Mouse (Mus musculus): ENCODE measurements around the gene Nt5c3. TPM values are rescaled to one million over a fixed set of nuclear protein-coding genes. Genes with fewer than 3 reads are reported as not detected.

Nt5c3 gene
- 67.2 and 75.4 TPM in 2 replicates for polyA plus RNA-seq (2014; fragmentation: Nextera tagmentation; extraction: Ambion mirVana)

DNA sequence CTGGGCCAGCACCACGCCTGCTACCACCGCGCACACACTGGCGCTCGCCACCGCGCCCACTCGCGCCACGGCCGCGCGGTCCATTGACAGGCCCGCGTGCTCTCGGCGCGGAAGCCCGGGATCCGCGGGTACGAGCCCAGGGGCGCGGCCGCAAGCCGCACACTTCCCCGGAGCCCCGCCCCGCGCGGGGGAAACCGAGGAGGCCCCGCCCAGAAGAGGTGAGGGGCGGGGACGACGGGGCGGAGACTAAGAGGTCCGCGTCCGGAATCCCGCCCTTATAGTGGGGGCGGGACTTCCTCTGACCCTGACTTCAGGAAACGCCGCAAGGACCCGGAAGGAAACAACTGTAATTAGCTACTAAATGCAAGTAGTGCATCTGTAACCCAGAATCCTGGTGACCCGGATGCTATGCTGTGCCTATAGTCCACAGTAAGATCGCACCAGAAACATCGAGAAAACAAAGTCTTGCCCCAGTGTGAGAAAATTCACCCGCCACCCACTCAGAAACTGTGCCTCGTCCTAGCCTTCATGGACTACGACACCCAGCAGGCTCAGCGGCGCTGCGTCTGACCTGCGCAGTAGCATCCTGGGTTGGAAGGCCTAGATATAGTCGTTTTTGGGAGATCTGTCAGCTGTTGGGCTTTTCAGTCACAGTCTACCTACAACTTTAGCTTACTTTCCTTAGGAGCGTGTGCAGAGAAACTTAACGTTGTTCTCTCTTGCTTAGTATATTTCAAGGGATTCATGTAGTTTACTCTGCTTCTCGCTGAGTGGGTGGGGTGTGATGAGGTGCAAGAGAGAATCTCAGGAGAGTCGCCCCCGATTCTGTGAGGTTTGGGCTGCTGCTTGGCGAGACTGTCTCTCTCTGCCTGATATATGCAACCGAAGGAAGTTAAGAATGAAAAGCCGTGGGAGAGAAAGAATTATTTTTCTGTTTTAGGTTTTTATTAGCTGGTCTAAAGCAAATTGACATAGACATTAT, at the start of gene Nt5c3, which contains the start of gene Vmn1r4:
Gene Nt5c3, minus strand, starts transcription at position 207 of the 982 bp plus-strand sequence.
Gene Vmn1r4, plus strand, starts transcription at position 290 of the 982 bp plus-strand sequence.
- peak; percentile 98 for ATAC-seq (replicated peaks; ENCODE audit: low FRiP score)
- no peaks in the 10 kb centered on the region for H3K36me3 ChIP-seq (ENCODE audit: control insufficient read depth, insufficient read depth, low read length)
- 4% methylated on average over 44 of the region's 64 CpGs for WGBS
- peak within 1 kb of the TSS; percentile 25; the same call in 1 of the 2 replicates for H3K27ac ChIP-seq (ENCODE audit: low read depth, low read length)
- no peaks in the 10 kb centered on the region for H3K27me3 ChIP-seq (ENCODE audit: control insufficient read depth, insufficient read depth, low read length)
- DNase-seq (ENCODE audit: low spot score): peak; percentile 95
- H3K4me3 ChIP-seq (ENCODE audit: low read depth, low read length): peak within 1 kb of the TSS; percentile 54
- H3K4me1 ChIP-seq (replicated peaks; ENCODE audit: control insufficient read depth, insufficient read depth, low read length): no peaks in the 10 kb centered on the region
- peak within 1 kb of the TSS; percentile 51 for H3K4me2 ChIP-seq (ENCODE audit: low read depth, low read length, severe bottlenecking)
- no peaks in the 10 kb centered on the region for H3K9me3 ChIP-seq (ENCODE audit: control insufficient read depth, low read length)
- H3K9ac ChIP-seq (ENCODE audit: low read length): peak within 1 kb of the TSS; percentile 73

DNA sequence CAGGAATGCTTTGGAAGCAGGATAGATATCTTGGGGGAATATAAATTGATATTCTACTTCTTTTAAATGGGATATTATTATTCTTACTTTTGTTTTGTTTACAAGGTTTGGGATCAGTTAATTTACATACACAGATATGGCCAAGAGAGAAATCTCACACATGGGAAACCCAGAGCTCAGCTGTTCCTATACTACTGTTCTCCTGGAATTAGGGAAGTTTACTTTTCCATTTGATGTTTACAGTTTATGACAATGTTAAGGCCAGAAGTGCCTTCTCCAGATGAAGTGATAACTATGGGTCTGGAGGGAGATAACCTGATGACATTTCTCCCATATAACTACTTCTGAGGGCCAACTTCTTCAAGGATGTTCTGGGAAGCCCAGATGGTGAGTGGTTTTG, 46.2 kb upstream of the Nt5c3 start, which contains the start of gene Vmn1r5:
Gene Vmn1r5, plus strand, starts transcription at position 301 of the 400 bp plus-strand sequence.
- no peaks in the 10 kb centered on the region for H3K4me1 ChIP-seq (replicated peaks; ENCODE audit: control insufficient read depth, insufficient read depth, low read length)
- ATAC-seq (replicated peaks; ENCODE audit: low FRiP score) (no peak), DNase-seq (ENCODE audit: low spot score) (no peak)
- no peak within 1 kb of the TSS for H3K4me3 ChIP-seq (ENCODE audit: low read depth, low read length)
- H3K27ac ChIP-seq (ENCODE audit: low read depth, low read length): no peak within 1 kb of the TSS
- H3K4me2 ChIP-seq (ENCODE audit: low read depth, low read length, severe bottlenecking): no peak within 1 kb of the TSS
- H3K9me3 ChIP-seq (ENCODE audit: control insufficient read depth, low read length): no peaks in the 10 kb centered on the region
- H3K36me3 ChIP-seq (ENCODE audit: control insufficient read depth, insufficient read depth, low read length): no peaks in the 10 kb centered on the region
- no peak within 1 kb of the TSS for H3K9ac ChIP-seq (ENCODE audit: low read length)
- no peaks in the 10 kb centered on the region for H3K27me3 ChIP-seq (ENCODE audit: control insufficient read depth, insufficient read depth, low read length)

DNA sequence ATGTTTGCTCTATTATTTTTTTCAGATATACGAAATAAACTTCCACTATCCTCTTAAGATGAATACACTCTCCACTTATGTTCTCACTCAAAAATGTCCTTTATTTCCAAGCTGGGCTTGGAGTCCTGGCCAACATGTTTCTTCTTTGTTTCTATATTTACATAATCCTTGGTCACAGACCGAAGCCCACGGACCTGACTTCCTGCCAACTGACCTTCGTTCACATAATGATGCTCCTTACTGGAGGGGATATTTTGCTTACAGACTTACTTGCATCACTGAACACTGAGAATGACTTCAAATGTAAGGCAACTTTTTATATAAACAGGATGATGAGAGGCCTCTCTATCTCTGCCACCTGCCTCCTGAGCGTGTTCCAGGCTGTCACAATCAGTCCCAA, 32.7 kb upstream of the Nt5c3 start:
- H3K36me3 ChIP-seq (ENCODE audit: control insufficient read depth, insufficient read depth, low read length): no peaks in the 10 kb centered on the region
- DNase-seq (ENCODE audit: low spot score): no peak

DNA sequence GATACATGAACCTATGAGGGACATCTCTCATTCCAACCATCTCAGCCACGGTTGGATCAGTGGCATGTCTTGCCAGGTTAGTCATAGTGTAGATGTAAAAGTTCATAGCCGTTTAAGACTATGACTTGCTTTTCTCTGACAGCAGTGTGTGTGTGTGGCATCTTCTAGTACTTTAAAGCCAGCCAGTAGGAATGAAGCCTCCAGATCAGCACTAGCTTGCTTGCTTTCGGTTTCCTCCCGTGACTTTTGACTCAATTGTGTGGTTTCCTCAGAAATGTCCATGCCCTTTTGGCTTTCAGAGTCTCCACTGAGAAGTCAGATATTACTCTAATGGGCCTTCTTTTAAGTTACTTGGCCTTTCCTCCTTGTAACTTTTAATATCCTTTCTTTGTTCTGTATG, 10.6 kb upstream of the Nt5c3 start:
- Histone ChIP-seq H3K27me3 (ENCODE audit: control insufficient read depth, insufficient read depth, low read length) (no peaks in the 10 kb centered on the region), H3K4me1 (replicated peaks; ENCODE audit: control insufficient read depth, insufficient read depth, low read length) (no peaks in the 10 kb centered on the region), H3K4me2 (ENCODE audit: low read depth, low read length, severe bottlenecking) (no peak overlapping the region), H3K9me3 (ENCODE audit: control insufficient read depth, low read length) (no peaks in the 10 kb centered on the region), H3K27ac (ENCODE audit: low read depth, low read length) (no peak overlapping the region), H3K36me3 (ENCODE audit: control insufficient read depth, insufficient read depth, low read length) (no peaks in the 10 kb centered on the region), H3K9ac (ENCODE audit: low read length) (no peak overlapping the region), H3K4me3 (ENCODE audit: low read depth, low read length) (no peak overlapping the region)
- DNase-seq (ENCODE audit: low spot score): no peak
- 89% methylated on average over 4 of the region's 4 CpGs for WGBS
- no peak for ATAC-seq (replicated peaks; ENCODE audit: low FRiP score)

More for the DNA sequence above, 32.7 kb upstream of the Nt5c3 start:
- Histone ChIP-seq H3K4me1 (replicated peaks; ENCODE audit: control insufficient read depth, insufficient read depth, low read length) (no peaks in the 10 kb centered on the region), H3K9ac (ENCODE audit: low read length) (no peak overlapping the region), H3K9me3 (ENCODE audit: control insufficient read depth, low read length) (no peaks in the 10 kb centered on the region), H3K4me3 (ENCODE audit: low read depth, low read length) (no peak overlapping the region), H3K27me3 (ENCODE audit: control insufficient read depth, insufficient read depth, low read length) (no peaks in the 10 kb centered on the region), H3K4me2 (ENCODE audit: low read depth, low read length, severe bottlenecking) (no peak overlapping the region), H3K27ac (ENCODE audit: low read depth, low read length) (no peak overlapping the region)
- ATAC-seq (replicated peaks; ENCODE audit: low FRiP score): no peak
- 87% methylated on average over 5 of the region's 5 CpGs for WGBS

DNA sequence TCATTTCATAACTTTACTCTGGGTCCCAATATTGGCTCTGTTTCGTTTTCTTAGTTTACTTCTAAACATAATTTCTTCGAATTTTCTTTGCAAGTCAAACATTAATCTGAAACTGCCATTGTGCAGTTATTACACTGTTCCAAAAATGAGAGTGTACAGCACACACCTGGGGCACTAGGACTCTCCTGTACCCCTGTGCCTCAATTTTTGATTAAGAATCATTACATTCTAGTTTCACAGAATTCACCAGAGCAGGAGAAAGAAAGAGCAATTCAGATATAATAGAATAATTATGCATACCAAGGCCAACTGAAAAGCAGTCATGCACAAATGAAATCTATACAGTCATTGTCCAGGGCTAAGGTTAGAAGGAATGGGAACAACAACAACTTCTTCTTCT, 8.7 kb upstream of the Nt5c3 start:
- H3K27ac ChIP-seq (ENCODE audit: low read depth, low read length): no peak overlapping the region
- H3K4me2 ChIP-seq (ENCODE audit: low read depth, low read length, severe bottlenecking): no peak overlapping the region
- DNase-seq (ENCODE audit: low spot score) (no peak), ATAC-seq (replicated peaks; ENCODE audit: low FRiP score) (no peak)
- H3K4me3 ChIP-seq (ENCODE audit: low read depth, low read length): no peak overlapping the region
- WGBS: 79% methylated on average over 2 of the region's 2 CpGs
- no peaks in the 10 kb centered on the region for H3K27me3 ChIP-seq (ENCODE audit: control insufficient read depth, insufficient read depth, low read length)
- no peaks in the 10 kb centered on the region for H3K9me3 ChIP-seq (ENCODE audit: control insufficient read depth, low read length)
- H3K36me3 ChIP-seq (ENCODE audit: control insufficient read depth, insufficient read depth, low read length): no peaks in the 10 kb centered on the region
- no peaks in the 10 kb centered on the region for H3K4me1 ChIP-seq (replicated peaks; ENCODE audit: control insufficient read depth, insufficient read depth, low read length)
- H3K9ac ChIP-seq (ENCODE audit: low read length): no peak overlapping the region

DNA sequence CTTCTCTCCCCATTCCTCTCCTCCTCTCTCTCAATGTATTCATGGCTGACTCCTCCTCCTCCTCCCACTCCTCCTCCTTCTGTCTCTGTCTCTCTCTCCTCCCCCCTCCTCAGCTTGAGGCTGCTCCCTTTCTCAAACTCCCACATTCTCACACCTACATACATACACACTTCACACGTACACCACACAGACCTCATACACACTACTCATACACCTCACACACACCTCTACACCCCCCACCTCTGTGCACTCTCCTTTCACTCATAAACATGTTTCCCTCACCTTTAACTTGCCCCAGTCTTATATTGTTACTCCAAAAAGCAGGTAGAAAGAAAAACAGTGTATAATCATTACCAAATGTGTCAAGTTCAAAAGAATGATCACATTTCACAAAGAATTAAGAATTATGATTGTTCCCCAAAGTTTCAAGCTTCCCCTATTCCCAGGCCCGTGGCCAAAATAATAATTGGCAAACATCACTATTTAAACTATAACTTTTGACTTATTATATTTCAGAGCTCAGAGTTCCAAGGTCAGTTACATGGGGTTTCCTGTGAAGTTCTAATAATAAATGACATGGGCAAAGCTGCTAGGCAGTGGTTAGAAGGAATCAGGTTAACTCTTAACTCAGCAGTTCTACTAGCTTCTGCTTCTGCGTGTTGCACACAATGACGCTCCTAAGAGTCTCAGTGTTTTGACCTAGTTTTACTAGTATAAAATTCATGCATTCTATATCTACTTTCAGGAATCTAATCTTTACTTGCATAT, 8.1 kb upstream of the Nt5c3 start:
- no peaks in the 10 kb centered on the region for H3K27me3 ChIP-seq (ENCODE audit: control insufficient read depth, insufficient read depth, low read length)
- H3K4me1 ChIP-seq (replicated peaks; ENCODE audit: control insufficient read depth, insufficient read depth, low read length): no peaks in the 10 kb centered on the region
- DNase-seq (ENCODE audit: low spot score) (no peak), ATAC-seq (replicated peaks; ENCODE audit: low FRiP score) (no peak)
- no peak overlapping the region for H3K27ac ChIP-seq (ENCODE audit: low read depth, low read length)
- WGBS: 73% methylated on average over 4 of the region's 4 CpGs
- H3K4me2 ChIP-seq (ENCODE audit: low read depth, low read length, severe bottlenecking): no peak overlapping the region
- no peak overlapping the region for H3K4me3 ChIP-seq (ENCODE audit: low read depth, low read length)
- H3K36me3 ChIP-seq (ENCODE audit: control insufficient read depth, insufficient read depth, low read length): no peaks in the 10 kb centered on the region
- no peak overlapping the region for H3K9ac ChIP-seq (ENCODE audit: low read length)
- no peaks in the 10 kb centered on the region for H3K9me3 ChIP-seq (ENCODE audit: control insufficient read depth, low read length)

DNA sequence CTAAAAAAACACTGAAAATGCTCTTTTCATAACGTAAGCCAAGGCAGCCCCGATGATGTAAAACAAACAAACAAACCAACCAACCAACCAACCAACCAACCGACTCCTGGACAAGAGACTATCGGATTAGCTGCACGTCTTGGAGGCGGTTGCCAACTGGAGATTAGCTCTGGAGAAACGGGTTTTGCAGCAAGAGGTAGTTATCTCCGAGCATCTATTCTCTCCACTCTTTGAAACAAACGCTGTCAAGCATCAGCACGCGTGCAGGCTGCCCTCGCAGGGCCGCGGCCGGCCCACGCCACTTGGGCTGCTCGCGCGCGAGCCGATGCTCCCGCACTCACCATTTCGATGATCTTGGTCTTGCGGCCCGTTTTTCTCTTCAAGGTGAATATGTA, 404 bp downstream of the Nt5c3 start:
- Histone ChIP-seq H3K36me3 (ENCODE audit: control insufficient read depth, insufficient read depth, low read length) (no peaks in the 10 kb centered on the region), H3K4me1 (replicated peaks; ENCODE audit: control insufficient read depth, insufficient read depth, low read length) (no peaks in the 10 kb centered on the region), H3K27me3 (ENCODE audit: control insufficient read depth, insufficient read depth, low read length) (no peaks in the 10 kb centered on the region), H3K4me2 (ENCODE audit: low read depth, low read length, severe bottlenecking) (peak overlapping the region; percentile 51), H3K27ac (ENCODE audit: low read depth, low read length) (0 out of 2 replicates have a peak overlapping the region, but pooled peaks have one; percentile 21), H3K4me3 (ENCODE audit: low read depth, low read length) (peak overlapping the region; percentile 54), H3K9ac (ENCODE audit: low read length) (peak overlapping the region; percentile 73), H3K9me3 (ENCODE audit: control insufficient read depth, low read length) (no peaks in the 10 kb centered on the region)
- ATAC-seq (replicated peaks; ENCODE audit: low FRiP score) (no peak), DNase-seq (ENCODE audit: low spot score) (no peak)
- 1% methylated on average over 24 of the region's 25 CpGs for WGBS

DNA sequence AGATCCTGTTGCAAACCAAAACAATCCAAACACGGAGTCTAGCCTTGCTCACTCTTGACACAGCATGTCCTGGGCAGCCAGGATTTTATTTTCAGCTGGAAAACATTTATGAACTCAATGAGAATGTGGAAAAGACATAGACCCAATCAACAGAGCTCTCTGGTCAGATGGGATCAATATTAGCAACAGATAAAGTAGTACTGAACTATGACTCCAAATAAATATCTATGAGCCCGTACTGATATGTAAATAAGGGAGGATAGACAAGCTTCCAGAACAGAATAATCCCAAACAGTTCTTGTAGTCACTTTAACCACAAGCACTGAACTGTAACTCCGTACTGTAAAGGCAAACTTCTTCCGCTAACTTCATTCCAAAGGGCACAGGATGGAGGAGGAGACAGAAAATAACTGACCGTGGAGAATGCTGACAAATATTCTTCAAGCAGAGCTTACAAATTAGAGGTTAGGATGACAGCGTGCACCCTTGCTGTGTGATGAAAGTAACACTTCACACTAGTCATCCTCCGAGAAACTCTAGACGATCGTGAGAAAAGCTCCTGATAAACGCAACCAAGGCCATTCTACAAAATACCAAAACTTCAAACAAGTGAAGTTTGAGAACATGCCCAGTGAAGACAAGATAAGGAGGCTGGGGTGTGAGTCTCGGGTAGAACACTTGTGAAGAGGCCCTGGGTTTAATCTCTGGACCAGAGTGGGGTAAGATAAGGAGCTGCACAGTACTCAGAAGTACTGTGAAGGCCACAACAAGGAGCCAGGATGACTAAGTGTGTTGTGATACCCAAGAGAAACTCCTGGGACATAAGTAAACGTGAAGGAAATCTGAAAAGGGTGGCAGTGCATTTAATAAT, 3.3 kb downstream of the Nt5c3 start:
- 89% methylated on average over 12 of the region's 12 CpGs for WGBS
- no peak overlapping the region for H3K4me2 ChIP-seq (ENCODE audit: low read depth, low read length, severe bottlenecking)
- ATAC-seq (replicated peaks; ENCODE audit: low FRiP score) (no peak), DNase-seq (ENCODE audit: low spot score) (no peak)
- no peaks in the 10 kb centered on the region for H3K36me3 ChIP-seq (ENCODE audit: control insufficient read depth, insufficient read depth, low read length)
- no peaks in the 10 kb centered on the region for H3K27me3 ChIP-seq (ENCODE audit: control insufficient read depth, insufficient read depth, low read length)
- H3K4me3 ChIP-seq (ENCODE audit: low read depth, low read length): no peak overlapping the region
- H3K9me3 ChIP-seq (ENCODE audit: control insufficient read depth, low read length): no peaks in the 10 kb centered on the region
- H3K27ac ChIP-seq (ENCODE audit: low read depth, low read length): no peak overlapping the region
- H3K4me1 ChIP-seq (replicated peaks; ENCODE audit: control insufficient read depth, insufficient read depth, low read length): no peaks in the 10 kb centered on the region
- H3K9ac ChIP-seq (ENCODE audit: low read length): no peak overlapping the region

Measured in forebrain, embryonic 11.5 days (tissue).